Mouse (Mus musculus) kidney, adult 2 months (tissue): Measurements from ENCODE around the gene Ccdc78. TPM values are rescaled to one million over a fixed set of nuclear protein-coding genes. Genes with fewer than 3 reads are reported as not detected.

ENCODE experiments used
- DNase-seq: peaks from one replicate; pipeline ENCODE4 v3.0.0; 2021
- H3K27ac ChIP-seq: fragments of 200-500 bp; 2 replicates; pipeline ENCODE4 v1.5.1; 2012; ENCODE audit warnings: low read depth, low read length, control low read depth, inconsistent platforms; ENCODE audit not compliant: insufficient read depth
- H3K27me3 ChIP-seq: fragments of 200-500 bp; replicated peaks from 2 replicates; pipeline ENCODE4 v1.6.1; 2012; ENCODE audit warnings: mild to moderate bottlenecking, moderate library complexity, low read length, inconsistent platforms; ENCODE audit not compliant: control insufficient read depth, insufficient read depth
- H3K36me3 ChIP-seq: fragments of 200-500 bp; 2 replicates; pipeline ENCODE4 v1.6.1; 2012; ENCODE audit warnings: mild to moderate bottlenecking, moderate library complexity, low read length, inconsistent platforms; ENCODE audit not compliant: control insufficient read depth, insufficient read depth
- H3K4me1 ChIP-seq: fragments of 200-500 bp; 2 replicates; pipeline ENCODE4 v1.6.1; 2011; ENCODE audit warnings: low read length; ENCODE audit not compliant: control insufficient read depth, insufficient read depth
- H3K4me3 ChIP-seq: fragments of 200-500 bp; 2 replicates; pipeline ENCODE4 v1.5.1; 2011; ENCODE audit warnings: mild to moderate bottlenecking, low read depth, low read length, control low read depth; ENCODE audit not compliant: insufficient read depth
- CTCF ChIP-seq: fragments of 200-500 bp; conservative IDR thresholded peaks from 2 replicates; pipeline ENCODE4 v1.5.1; 2011; ENCODE audit warnings: low read depth, mild to moderate bottlenecking, control low read depth, low read length, moderate library complexity, mixed read lengths; ENCODE audit not compliant: insufficient read depth, insufficient read length
- POLR2A ChIP-seq: fragments of 200-500 bp; IDR thresholded peaks from one replicate; pipeline ENCODE4 v1.6.1; 2011; ENCODE audit warnings: low read depth, low read length, control low read depth
- WGBS: fragments of 180-500 bp; shearing (Covaris S2); methylation state at CpG from one replicate; pipeline ENCODE4 v1.1.7; 2018; 5-methylcytosine and 5-hydroxymethylcytosine counted together
- polyA plus RNA-seq: library from polyadenylated mRNA; depleted of rRNA; stranded (reverse); fragments of >200 nt; gene quantifications from 2 replicates; pipeline ENCODE4 v1.2.3, GENCODE M21; 2012

The Ccdc78 gene
- polyA plus RNA-seq, 1 experiment = 0.06 TPM

- no peaks in the 10 kb centered on the region for H3K4me1 ChIP-seq
- no peak for DNase-seq
- TF ChIP-seq POLR2A (no peak), CTCF (no peak)
- no peak within 1 kb of the TSS for H3K27ac ChIP-seq
- H3K4me3 ChIP-seq = no peak within 1 kb of the TSS
- no peaks in the 10 kb centered on the region for H3K27me3 ChIP-seq
- WGBS = 86% methylated on average over 9 of the region's 9 CpGs
- H3K36me3 ChIP-seq = no peaks in the 10 kb centered on the region
Measured at GRCm38 (mm10) chr17:25754241-25754640, 32.1 kb upstream of the Ccdc78 start, which contains the start of gene Msln. Gene Msln (minus strand): TSS chr17:25754378.

GRCm38 (mm10) chr17:25755086-25755485 is 31.3 kb upstream of the Ccdc78 start:
- 81% methylated on average over 4 of the region's 4 CpGs for WGBS
- Histone ChIP-seq H3K4me3 (no peak overlapping the region), H3K4me1 (no peaks in the 10 kb centered on the region), H3K27me3 (no peaks in the 10 kb centered on the region), H3K27ac (no peak overlapping the region), H3K36me3 (no peaks in the 10 kb centered on the region)
- no peak for DNase-seq
- TF ChIP-seq POLR2A (no peak), CTCF (no peak)

DNA sequence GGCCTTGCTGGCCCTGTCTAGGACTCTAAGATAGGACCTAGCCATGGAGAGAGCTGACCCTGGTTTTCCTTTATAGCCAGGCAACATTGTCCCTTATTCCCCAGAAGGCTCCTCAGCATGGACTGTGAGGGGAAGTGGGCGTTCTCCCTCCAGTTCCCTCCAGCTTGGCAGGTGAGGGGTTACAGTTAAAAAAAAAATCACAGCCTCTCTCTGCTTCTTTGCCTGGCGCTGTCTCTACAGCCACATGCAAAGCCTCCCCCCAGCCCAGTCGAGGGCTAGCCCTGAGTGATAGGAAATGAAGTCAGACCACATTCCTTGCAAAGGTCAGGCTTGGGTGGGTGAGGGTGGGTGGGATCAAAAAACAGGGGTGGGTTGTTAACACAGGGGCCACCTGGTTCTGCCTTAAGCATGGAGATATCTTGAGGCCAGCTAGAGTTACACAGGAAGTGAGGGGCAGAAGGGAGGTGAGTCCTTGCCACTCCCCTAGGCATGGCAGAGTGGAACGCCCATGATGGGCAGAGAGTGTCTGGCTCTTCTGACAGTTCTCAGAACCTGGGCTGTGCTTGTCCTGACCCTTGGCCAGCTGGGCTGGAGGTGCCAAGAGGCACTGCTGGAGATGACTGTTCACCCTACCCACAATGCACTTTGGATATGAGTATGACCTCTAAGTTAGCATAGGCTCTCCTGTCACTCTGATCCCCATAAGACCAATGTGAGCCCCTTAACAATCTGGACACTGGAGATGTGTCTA is 30.6 kb upstream of the Ccdc78 start:
- H3K36me3 ChIP-seq = no peaks in the 10 kb centered on the region
- WGBS = 21% methylated on average over 4 of the region's 4 CpGs
- no peaks in the 10 kb centered on the region for H3K27me3 ChIP-seq
- TF ChIP-seq POLR2A (no peak), CTCF (no peak)
- no peaks in the 10 kb centered on the region for H3K4me1 ChIP-seq
- no peak overlapping the region for H3K4me3 ChIP-seq
- DNase-seq = peak; percentile 30
- H3K27ac ChIP-seq = no peak overlapping the region

GRCm38 (mm10) chr17:25756378-25757242 is 29.8 kb upstream of the Ccdc78 start:
- DNase-seq = no peak
- WGBS = 68% methylated on average over 9 of the region's 9 CpGs
- no peak for TF ChIP-seq CTCF
- TF ChIP-seq POLR2A = no peak
- H3K27ac ChIP-seq = no peak overlapping the region
- H3K36me3 ChIP-seq = no peaks in the 10 kb centered on the region
- no peaks in the 10 kb centered on the region for H3K4me1 ChIP-seq
- H3K27me3 ChIP-seq = no peaks in the 10 kb centered on the region
- no peak overlapping the region for H3K4me3 ChIP-seq

GRCm38 (mm10) chr17:25757691-25758090 is 28.7 kb upstream of the Ccdc78 start:
- H3K36me3 ChIP-seq = no peaks in the 10 kb centered on the region
- TF ChIP-seq CTCF = no peak
- TF ChIP-seq POLR2A = no peak
- DNase-seq = no peak
- no peaks in the 10 kb centered on the region for H3K4me1 ChIP-seq
- no peaks in the 10 kb centered on the region for H3K27me3 ChIP-seq
- no peak overlapping the region for H3K4me3 ChIP-seq
- WGBS = 45% methylated on average over 3 of the region's 3 CpGs
- H3K27ac ChIP-seq = no peak overlapping the region

DNA sequence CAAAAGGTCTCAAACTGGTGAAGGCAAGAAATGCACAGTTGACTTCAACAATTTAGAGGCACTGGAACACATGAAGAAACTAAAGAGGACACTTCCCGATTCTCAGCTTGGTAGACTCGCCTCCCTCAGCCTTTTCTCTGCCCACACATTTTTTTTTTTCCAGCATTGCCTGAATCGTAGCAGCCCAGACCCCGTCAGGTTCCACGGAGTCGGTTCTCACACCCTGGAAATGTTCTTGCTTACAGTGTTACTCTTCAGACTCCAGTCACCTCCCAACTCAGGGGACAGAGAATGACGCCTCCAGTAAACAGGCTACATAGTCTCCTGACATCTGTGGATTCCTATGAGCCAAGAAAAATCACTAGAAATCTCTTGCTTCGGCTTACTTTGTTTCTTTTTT is 26.2 kb upstream of the Ccdc78 start:
- no peak overlapping the region for H3K27ac ChIP-seq
- no peaks in the 10 kb centered on the region for H3K27me3 ChIP-seq
- no peak overlapping the region for H3K4me3 ChIP-seq
- 68% methylated on average over 8 of the region's 8 CpGs for WGBS
- no peak for DNase-seq
- TF ChIP-seq POLR2A = no peak
- H3K36me3 ChIP-seq = no peaks in the 10 kb centered on the region
- no peaks in the 10 kb centered on the region for H3K4me1 ChIP-seq

DNA sequence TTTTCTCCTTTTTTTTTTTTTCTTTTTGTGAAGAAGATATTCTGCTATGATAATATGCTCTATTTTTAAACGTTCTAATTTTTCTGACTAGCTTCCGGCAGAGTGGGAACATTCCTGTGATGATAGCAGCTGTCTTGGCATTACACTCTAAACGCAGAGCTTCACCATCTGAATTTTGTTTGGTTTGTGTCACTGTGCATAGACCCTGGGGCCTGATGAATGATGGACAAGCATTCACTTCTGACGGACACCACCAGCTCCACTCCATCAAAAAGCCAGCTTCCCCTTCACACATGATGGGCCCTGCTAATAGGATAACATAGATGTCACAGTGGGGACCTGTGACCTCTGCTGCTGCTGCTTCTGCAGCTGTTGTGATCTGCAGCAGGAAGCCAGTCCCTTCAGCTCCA is 24.8 kb upstream of the Ccdc78 start:
- no peaks in the 10 kb centered on the region for H3K27me3 ChIP-seq
- DNase-seq = no peak
- no peak overlapping the region for H3K4me3 ChIP-seq
- no peak for TF ChIP-seq POLR2A
- TF ChIP-seq CTCF = no peak
- no peak overlapping the region for H3K27ac ChIP-seq
- 56% methylated on average over 4 of the region's 4 CpGs for WGBS
- H3K36me3 ChIP-seq = no peaks in the 10 kb centered on the region
- H3K4me1 ChIP-seq = no peaks in the 10 kb centered on the region
